Mouse (Mus musculus): ENCODE measurements around the gene Relt. TPM values are rescaled to one million over a fixed set of nuclear protein-coding genes. Genes with fewer than 3 reads are reported as not detected.
A peak's percentile ranks its signal among the peaks of the same experiment; 100 is the strongest.

Gene Relt
- polyA plus RNA-seq, 1 experiment from 2014 or later: 4.0 TPM

GRCm38 (mm10) chr7:100869877-100870629 lies 6.8 kb upstream of the Relt start:
- ATAC-seq (ENCODE audit: insufficient read depth, low FRiP score): no peak
- H3K9me3 ChIP-seq (replicated peaks; ENCODE audit: control insufficient read depth, low read length): no peaks in the 10 kb centered on the region
- WGBS: 80% methylated on average over 8 of the region's 8 CpGs
- H3K27ac ChIP-seq (ENCODE audit: low read length): no peak overlapping the region
- peaks cover 12% of the 10 kb centered on the region; the same call in 1 of the 2 replicates for H3K36me3 ChIP-seq (ENCODE audit: control insufficient read depth, insufficient read depth, low read length)
- no peak overlapping the region for H3K9ac ChIP-seq (ENCODE audit: low read length)
- no peak overlapping the region for H3K4me3 ChIP-seq (replicated peaks; ENCODE audit: low read length)
- no peaks in the 10 kb centered on the region for H3K4me1 ChIP-seq (ENCODE audit: control insufficient read depth, insufficient read depth, low read length)
- H3K4me2 ChIP-seq (ENCODE audit: low read depth, low read length): no peak overlapping the region
- H3K27me3 ChIP-seq (ENCODE audit: control insufficient read depth, insufficient read depth, low read length): no peaks in the 10 kb centered on the region

- peak overlapping the region; percentile 35; the same call in 1 of the 2 replicates for H3K27ac ChIP-seq (ENCODE audit: low read length)
- 68% methylated on average over 4 of the region's 4 CpGs for WGBS
- H3K9ac ChIP-seq (ENCODE audit: low read length): no peak overlapping the region
- H3K36me3 ChIP-seq (ENCODE audit: control insufficient read depth, insufficient read depth, low read length): peaks cover 12% of the 10 kb centered on the region; the same call in 1 of the 2 replicates
- H3K27me3 ChIP-seq (ENCODE audit: control insufficient read depth, insufficient read depth, low read length): no peaks in the 10 kb centered on the region
- H3K4me3 ChIP-seq (replicated peaks; ENCODE audit: low read length): no peak overlapping the region
- H3K4me1 ChIP-seq (ENCODE audit: control insufficient read depth, insufficient read depth, low read length): no peaks in the 10 kb centered on the region
- H3K9me3 ChIP-seq (replicated peaks; ENCODE audit: control insufficient read depth, low read length): no peaks in the 10 kb centered on the region
- no peak for ATAC-seq (ENCODE audit: insufficient read depth, low FRiP score)
- H3K4me2 ChIP-seq (ENCODE audit: low read depth, low read length): no peak overlapping the region
These were observed 5.3 kb upstream of the Relt start for GRCm38 (mm10) chr7:100868551-100868950.

GRCm38 (mm10) chr7:100867561-100867960 lies 4.3 kb upstream of the Relt start:
- no peak overlapping the region for H3K27ac ChIP-seq (ENCODE audit: low read length)
- H3K4me1 ChIP-seq (ENCODE audit: control insufficient read depth, insufficient read depth, low read length): peaks cover 3% of the 10 kb centered on the region; the same call in 1 of the 2 replicates
- H3K4me3 ChIP-seq (replicated peaks; ENCODE audit: low read length): no peak overlapping the region
- peaks cover 3% of the 10 kb centered on the region; the same call in 1 of the 2 replicates for H3K36me3 ChIP-seq (ENCODE audit: control insufficient read depth, insufficient read depth, low read length)
- H3K9ac ChIP-seq (ENCODE audit: low read length): no peak overlapping the region
- H3K27me3 ChIP-seq (ENCODE audit: control insufficient read depth, insufficient read depth, low read length): no peaks in the 10 kb centered on the region
- H3K9me3 ChIP-seq (replicated peaks; ENCODE audit: control insufficient read depth, low read length): no peaks in the 10 kb centered on the region
- H3K4me2 ChIP-seq (ENCODE audit: low read depth, low read length): no peak overlapping the region
- no peak for ATAC-seq (ENCODE audit: insufficient read depth, low FRiP score)
- WGBS: 49% methylated on average over 2 of the region's 2 CpGs

DNA sequence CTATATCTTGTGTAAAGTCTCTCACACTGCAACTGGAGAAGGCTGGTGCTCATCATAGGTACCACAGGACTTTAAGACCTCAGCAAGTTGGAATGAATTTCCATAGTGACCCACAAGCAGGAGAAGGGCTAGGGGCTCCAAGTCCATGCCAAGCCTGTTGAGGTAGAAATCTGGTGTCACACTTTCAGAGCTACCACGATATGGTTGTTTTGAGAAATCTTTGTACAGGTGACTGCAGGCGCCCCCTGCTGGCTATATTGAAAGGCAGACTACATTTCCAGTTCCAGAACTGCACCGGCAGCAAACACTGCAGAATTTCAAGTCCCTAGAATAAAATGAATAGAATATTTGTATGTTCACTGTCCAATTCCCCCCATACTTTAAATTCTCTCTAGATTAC lies 3.4 kb upstream of the Relt start:
- Histone ChIP-seq H3K27me3 (ENCODE audit: control insufficient read depth, insufficient read depth, low read length) (no peaks in the 10 kb centered on the region), H3K27ac (ENCODE audit: low read length) (no peak overlapping the region), H3K9me3 (replicated peaks; ENCODE audit: control insufficient read depth, low read length) (no peaks in the 10 kb centered on the region), H3K4me2 (ENCODE audit: low read depth, low read length) (no peak overlapping the region), H3K9ac (ENCODE audit: low read length) (no peak overlapping the region), H3K4me1 (ENCODE audit: control insufficient read depth, insufficient read depth, low read length) (peaks cover 8% of the 10 kb centered on the region; the same call in 1 of the 2 replicates), H3K4me3 (replicated peaks; ENCODE audit: low read length) (no peak overlapping the region), H3K36me3 (ENCODE audit: control insufficient read depth, insufficient read depth, low read length) (no peaks in the 10 kb centered on the region)
- WGBS: 7% methylated on average over 3 of the region's 3 CpGs
- ATAC-seq (ENCODE audit: insufficient read depth, low FRiP score): no peak

GRCm38 (mm10) chr7:100862353-100862752 lies 893 bp downstream of the Relt start:
- H3K9ac ChIP-seq (ENCODE audit: low read length): peak overlapping the region; percentile 73
- H3K9me3 ChIP-seq (replicated peaks; ENCODE audit: control insufficient read depth, low read length): no peaks in the 10 kb centered on the region
- WGBS: 8% methylated on average over 4 of the region's 4 CpGs
- peak overlapping the region; percentile 12; the same call in 1 of the 2 replicates for H3K27ac ChIP-seq (ENCODE audit: low read length)
- H3K4me2 ChIP-seq (ENCODE audit: low read depth, low read length): peak overlapping the region; percentile 99
- H3K27me3 ChIP-seq (ENCODE audit: control insufficient read depth, insufficient read depth, low read length): no peaks in the 10 kb centered on the region
- peak overlapping the region; percentile 62 for H3K4me3 ChIP-seq (replicated peaks; ENCODE audit: low read length)
- H3K4me1 ChIP-seq (ENCODE audit: control insufficient read depth, insufficient read depth, low read length): peaks cover 10% of the 10 kb centered on the region; the same call in 1 of the 2 replicates
- H3K36me3 ChIP-seq (ENCODE audit: control insufficient read depth, insufficient read depth, low read length): no peaks in the 10 kb centered on the region
- ATAC-seq (ENCODE audit: insufficient read depth, low FRiP score): no peak

DNA sequence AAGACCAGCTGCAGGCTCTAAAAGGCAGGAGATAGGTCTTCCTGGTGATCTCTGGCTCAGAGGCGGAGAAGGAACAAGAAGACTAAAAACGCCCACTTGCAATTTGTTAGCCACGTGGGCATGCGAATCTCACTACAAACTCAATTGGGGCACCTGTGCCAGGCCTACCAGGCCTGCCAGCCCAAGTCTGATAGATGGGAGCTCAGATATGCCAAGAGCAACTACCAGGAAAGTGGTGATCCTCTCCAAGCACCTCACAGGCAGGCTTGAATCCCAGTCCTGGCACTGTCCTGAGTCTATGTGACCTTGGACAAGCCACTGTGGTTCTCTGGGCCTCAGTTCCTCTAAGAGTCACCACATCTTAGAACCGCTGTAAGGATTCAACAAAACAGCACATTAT lies 2.0 kb downstream of the Relt start:
- Histone ChIP-seq H3K9me3 (replicated peaks; ENCODE audit: control insufficient read depth, low read length) (no peaks in the 10 kb centered on the region), H3K4me1 (ENCODE audit: control insufficient read depth, insufficient read depth, low read length) (peaks cover 10% of the 10 kb centered on the region; the same call in 1 of the 2 replicates), H3K4me2 (ENCODE audit: low read depth, low read length) (no peak overlapping the region), H3K9ac (ENCODE audit: low read length) (no peak overlapping the region), H3K36me3 (ENCODE audit: control insufficient read depth, insufficient read depth, low read length) (no peaks in the 10 kb centered on the region), H3K4me3 (replicated peaks; ENCODE audit: low read length) (no peak overlapping the region), H3K27me3 (ENCODE audit: control insufficient read depth, insufficient read depth, low read length) (no peaks in the 10 kb centered on the region), H3K27ac (ENCODE audit: low read length) (no peak overlapping the region)
- WGBS: 91% methylated on average over 5 of the region's 5 CpGs
- ATAC-seq (ENCODE audit: insufficient read depth, low FRiP score): no peak

- no peak overlapping the region for H3K4me3 ChIP-seq (replicated peaks; ENCODE audit: low read length)
- 76% methylated on average over 3 of the region's 3 CpGs for WGBS
- no peak overlapping the region for H3K9ac ChIP-seq (ENCODE audit: low read length)
- no peak for ATAC-seq (ENCODE audit: insufficient read depth, low FRiP score)
- H3K9me3 ChIP-seq (replicated peaks; ENCODE audit: control insufficient read depth, low read length): no peaks in the 10 kb centered on the region
- H3K36me3 ChIP-seq (ENCODE audit: control insufficient read depth, insufficient read depth, low read length): no peaks in the 10 kb centered on the region
- no peak overlapping the region for H3K4me2 ChIP-seq (ENCODE audit: low read depth, low read length)
- no peak overlapping the region for H3K27ac ChIP-seq (ENCODE audit: low read length)
- H3K4me1 ChIP-seq (ENCODE audit: control insufficient read depth, insufficient read depth, low read length): peaks cover 17% of the 10 kb centered on the region; the same call in 1 of the 2 replicates
- no peaks in the 10 kb centered on the region for H3K27me3 ChIP-seq (ENCODE audit: control insufficient read depth, insufficient read depth, low read length)
These were observed 2.8 kb downstream of the Relt start for GRCm38 (mm10) chr7:100860450-100860849.

GRCm38 (mm10) chr7:100855795-100856573 lies 7.3 kb downstream of the Relt start:
- peak overlapping the region; percentile 7; the same call in 1 of the 2 replicates for H3K9ac ChIP-seq (ENCODE audit: low read length)
- no peaks in the 10 kb centered on the region for H3K27me3 ChIP-seq (ENCODE audit: control insufficient read depth, insufficient read depth, low read length)
- no peaks in the 10 kb centered on the region for H3K36me3 ChIP-seq (ENCODE audit: control insufficient read depth, insufficient read depth, low read length)
- ATAC-seq (ENCODE audit: insufficient read depth, low FRiP score): 0 out of 2 replicates have a peak, but pooled peaks have one; percentile 23
- H3K9me3 ChIP-seq (replicated peaks; ENCODE audit: control insufficient read depth, low read length): no peaks in the 10 kb centered on the region
- 48% methylated on average over 5 of the region's 5 CpGs for WGBS
- H3K27ac ChIP-seq (ENCODE audit: low read length): peak overlapping the region; percentile 76
- H3K4me2 ChIP-seq (ENCODE audit: low read depth, low read length): 0 out of 2 replicates have a peak overlapping the region, but pooled peaks have one; percentile 17
- no peak overlapping the region for H3K4me3 ChIP-seq (replicated peaks; ENCODE audit: low read length)
- H3K4me1 ChIP-seq (ENCODE audit: control insufficient read depth, insufficient read depth, low read length): peaks cover 18% of the 10 kb centered on the region; the same call in 1 of the 2 replicates

DNA sequence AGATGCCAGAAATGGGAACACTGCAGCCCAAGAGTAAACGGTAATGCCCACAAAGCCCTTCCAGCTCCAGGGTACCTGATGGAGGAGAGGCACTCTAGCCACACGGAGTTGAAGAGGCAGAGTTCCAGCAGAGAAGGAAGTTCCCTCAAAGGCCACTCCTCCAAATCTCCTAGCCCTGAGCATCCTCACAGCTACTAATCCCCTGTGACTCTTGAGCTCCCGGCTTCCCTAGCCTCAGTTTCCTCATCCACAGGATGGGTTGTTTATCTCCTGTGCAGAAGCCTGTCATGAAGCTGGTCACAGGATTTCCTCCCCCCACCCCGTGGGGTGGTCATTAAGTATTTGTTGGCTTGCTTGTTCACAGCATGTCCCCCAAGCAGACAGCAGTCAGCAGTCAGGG lies 7.9 kb downstream of the Relt start:
- H3K4me1 ChIP-seq (ENCODE audit: control insufficient read depth, insufficient read depth, low read length): peaks cover 16% of the 10 kb centered on the region; the same call in 1 of the 2 replicates

More for the DNA sequence above, 7.9 kb downstream of the Relt start:
- ATAC-seq (ENCODE audit: insufficient read depth, low FRiP score): no peak
- Histone ChIP-seq H3K9ac (ENCODE audit: low read length) (0 out of 2 replicates have a peak overlapping the region, but pooled peaks have one; percentile 11), H3K4me3 (replicated peaks; ENCODE audit: low read length) (no peak overlapping the region; the same call in 1 of the 2 replicates), H3K27me3 (ENCODE audit: control insufficient read depth, insufficient read depth, low read length) (no peaks in the 10 kb centered on the region), H3K36me3 (ENCODE audit: control insufficient read depth, insufficient read depth, low read length) (no peaks in the 10 kb centered on the region), H3K4me2 (ENCODE audit: low read depth, low read length) (0 out of 2 replicates have a peak overlapping the region, but pooled peaks have one; percentile 17), H3K27ac (ENCODE audit: low read length) (peak overlapping the region; percentile 76), H3K9me3 (replicated peaks; ENCODE audit: control insufficient read depth, low read length) (no peaks in the 10 kb centered on the region)
- 39% methylated on average over 4 of the region's 4 CpGs for WGBS
